In the genomic region with DNA sequence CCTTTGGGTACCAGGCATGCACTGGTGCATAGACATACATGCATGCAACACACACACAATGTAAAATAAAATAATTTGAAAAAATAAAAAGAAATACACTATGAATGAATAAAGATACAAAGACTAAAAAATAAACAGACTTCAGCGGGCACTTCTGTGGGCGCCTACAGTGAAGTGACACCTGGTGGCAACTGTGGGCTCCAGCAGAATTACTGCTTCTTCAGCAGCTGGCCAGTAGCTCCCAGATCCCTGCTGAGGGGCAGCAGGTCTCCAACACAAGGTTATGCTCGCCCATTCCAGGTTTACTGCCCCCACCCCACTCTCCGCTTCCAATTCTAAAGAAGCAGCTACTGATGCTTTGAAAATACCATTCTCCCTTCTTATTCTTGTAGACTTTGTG, we compare ENCODE assay signal across 12 mouse cellular contexts. TPM values are rescaled to one million over a fixed set of nuclear protein-coding genes. Genes with fewer than 3 reads are reported as not detected.
DNase-seq lines count a peak whose midpoint lies in the region; ATAC-seq and TF ChIP-seq lines count a peak whose summit lies in the region.
"Had no signal": no experiment of that assay in that cellular context is flagged by ENCODE, and none has a peak within 500 bp of the region (broad histone marks: within the 10 kb centered on the region; RNA-seq: fewer than 3 reads in every experiment).

No protein-coding gene starts in this region.

- no peak overlapping the region for H3K4me2 ChIP-seq in forebrain, postnatal 0 days (ENCODE audit: low read depth)
- no peak overlapping the region for H3K4me2 ChIP-seq in forebrain, embryonic 16.5 days (ENCODE audit: low read length)
- no peak overlapping the region for H3K4me2 ChIP-seq in liver, embryonic 11.5 days
- H3K4me2 ChIP-seq: midbrain, embryonic 12.5 days had no signal

- no peaks in the 10 kb centered on the region for H3K9me3 ChIP-seq in forebrain, postnatal 0 days (ENCODE audit: low read length)
- no peaks in the 10 kb centered on the region for H3K9me3 ChIP-seq in forebrain, embryonic 16.5 days (ENCODE audit: control insufficient read depth, low read length)
- no peaks in the 10 kb centered on the region for H3K9me3 ChIP-seq in liver, embryonic 11.5 days (ENCODE audit: control insufficient read depth, low read length)
- H3K9me3 ChIP-seq: midbrain, embryonic 12.5 days had no signal

- no peaks in the 10 kb centered on the region for H3K79me2 ChIP-seq in liver, adult 2 months (ENCODE audit: control insufficient read depth, insufficient read depth, low read length)

- no peak overlapping the region for H3K4me3 ChIP-seq in forebrain, postnatal 0 days (ENCODE audit: low read depth, low read length)
- no peak overlapping the region for H3K4me3 ChIP-seq in forebrain, embryonic 16.5 days (replicated peaks; ENCODE audit: low read length)
- no peak overlapping the region for H3K4me3 ChIP-seq in liver, adult 2 months (ENCODE audit: insufficient read depth, low read depth, low read length)
- no peak overlapping the region for H3K4me3 ChIP-seq in liver, embryonic 11.5 days (ENCODE audit: low read depth, low read length)
- H3K4me3 ChIP-seq in cortical plate, adult 2 months (ENCODE audit: insufficient read depth, low read length), result no peak overlapping the region
- H3K4me3 ChIP-seq: midbrain, embryonic 12.5 days had no signal

- no peak overlapping the region for H3K27ac ChIP-seq in forebrain, postnatal 0 days (ENCODE audit: low read depth, low read length)
- H3K27ac ChIP-seq in forebrain, embryonic 16.5 days (ENCODE audit: low read length), result no peak overlapping the region
- H3K27ac ChIP-seq in liver, adult 2 months (replicated peaks; ENCODE audit: insufficient read depth, low read depth, low read length), result no peak overlapping the region
- no peak overlapping the region for H3K27ac ChIP-seq in liver, embryonic 11.5 days (ENCODE audit: low read depth, low read length)
- H3K27ac ChIP-seq in cortical plate, adult 2 months (ENCODE audit: insufficient read depth, low read length), result no peak overlapping the region
- H3K27ac ChIP-seq: midbrain, embryonic 12.5 days had no signal

- peak; percentile 51 for TF ChIP-seq CTCF in forebrain, postnatal 0 days (IDR thresholded peaks at IDR 0.05; ENCODE audit: low read depth)
- peak; percentile 50 for TF ChIP-seq CTCF in liver, adult 2 months (IDR thresholded peaks at IDR 0.05; ENCODE audit: low read depth, low read length)
- peak; percentile 16; the same call in 1 of the 2 replicates for TF ChIP-seq CTCF in cortical plate, adult 2 months (IDR thresholded peaks at IDR 0.05; ENCODE audit: extremely low read depth, insufficient read depth, low read length)

- no peak for DNase-seq in forebrain, postnatal 0 days
- no peak for DNase-seq in liver, adult 2 months (ENCODE audit: extremely low read depth, low read depth, low spot score)
- no peak for DNase-seq in liver, embryonic 11.5 days (ENCODE audit: low spot score)
- peak; percentile 47 for DNase-seq in A20 (ENCODE audit: low read depth, low spot score)
- DNase-seq in T-cell, adult 2 months (ENCODE audit: low spot score), result no peak
- DNase-seq in left cerebral cortex, adult 9 months (ENCODE audit: low spot score in 2 of 2), result no peak
- DNase-seq: adrenal gland, postnatal 10 days; cerebellum, postnatal 25 days had no signal

- ATAC-seq in forebrain, postnatal 0 days, result no peak
- no peak for ATAC-seq in forebrain, embryonic 16.5 days
- no peak for ATAC-seq in liver, embryonic 11.5 days (replicated peaks; ENCODE audit: low FRiP score)
- ATAC-seq: inflammation-experienced regulatory T-cells, adult 6 months had no signal

- H3K9ac ChIP-seq in forebrain, postnatal 0 days, result no peak overlapping the region
- no peak overlapping the region for H3K9ac ChIP-seq in forebrain, embryonic 16.5 days (replicated peaks; ENCODE audit: low read depth, low read length)
- no peak overlapping the region for H3K9ac ChIP-seq in liver, adult 2 months (ENCODE audit: low read depth, low read length)
- no peak overlapping the region for H3K9ac ChIP-seq in liver, embryonic 11.5 days (ENCODE audit: low read depth, low read length)
- H3K9ac ChIP-seq: midbrain, embryonic 12.5 days had no signal

- H3K36me3 ChIP-seq in forebrain, postnatal 0 days (ENCODE audit: insufficient read depth), result no peaks in the 10 kb centered on the region
- H3K36me3 ChIP-seq in forebrain, embryonic 16.5 days (ENCODE audit: control insufficient read depth, insufficient read depth), result no peaks in the 10 kb centered on the region
- H3K36me3 ChIP-seq in liver, adult 2 months (ENCODE audit: control insufficient read depth, insufficient read depth, low read length), result no peaks in the 10 kb centered on the region
- no peaks in the 10 kb centered on the region for H3K36me3 ChIP-seq in liver, embryonic 11.5 days (ENCODE audit: control insufficient read depth, insufficient read depth, low read length)
- H3K36me3 ChIP-seq: midbrain, embryonic 12.5 days had no signal

- H3K27me3 ChIP-seq in forebrain, postnatal 0 days (ENCODE audit: insufficient read depth, low read length), result no peaks in the 10 kb centered on the region
- H3K27me3 ChIP-seq in forebrain, embryonic 16.5 days (replicated peaks; ENCODE audit: control insufficient read depth, insufficient read depth, low read length), result no peaks in the 10 kb centered on the region
- no peaks in the 10 kb centered on the region for H3K27me3 ChIP-seq in liver, adult 2 months (ENCODE audit: control insufficient read depth, insufficient read depth, low read length)
- H3K27me3 ChIP-seq in liver, embryonic 11.5 days (replicated peaks; ENCODE audit: control insufficient read depth, insufficient read depth, low read length), result no peaks in the 10 kb centered on the region

- no peak for TF ChIP-seq POLR2A in liver, adult 2 months (IDR thresholded peaks at IDR 0.05; ENCODE audit: extremely low read depth, insufficient read depth, low read length)
- no peak for TF ChIP-seq POLR2A in cortical plate, adult 2 months (IDR thresholded peaks at IDR 0.05; ENCODE audit: extremely low read depth, insufficient read depth, low read length)

- 65% methylated on average over 4 of the region's 4 CpGs for WGBS in forebrain, postnatal 0 days
- WGBS in forebrain, embryonic 16.5 days, result 73% methylated on average over 4 of the region's 4 CpGs
- 69% methylated on average over 4 of the region's 4 CpGs for WGBS in liver, adult 2 months
- WGBS in liver, embryonic 11.5 days, result 60% methylated on average over 4 of the region's 4 CpGs

- H3K4me1 ChIP-seq in forebrain, postnatal 0 days (ENCODE audit: insufficient read depth), result no peaks in the 10 kb centered on the region
- H3K4me1 ChIP-seq in forebrain, embryonic 16.5 days (replicated peaks; ENCODE audit: control insufficient read depth, insufficient read depth, low read length), result no peaks in the 10 kb centered on the region
- H3K4me1 ChIP-seq in liver, adult 2 months (ENCODE audit: control insufficient read depth, insufficient read depth, low read length), result no peaks in the 10 kb centered on the region
- H3K4me1 ChIP-seq in liver, embryonic 11.5 days (replicated peaks; ENCODE audit: control insufficient read depth, insufficient read depth, low read length), result no peaks in the 10 kb centered on the region
- no peaks in the 10 kb centered on the region for H3K4me1 ChIP-seq in cortical plate, adult 2 months (ENCODE audit: control insufficient read depth, insufficient read depth, low read length)
- H3K4me1 ChIP-seq: midbrain, embryonic 12.5 days had no signal

RNA-seq across cellular contexts. Expression of a gene that starts 6.4 kb away (rescaled TPM):
- 131 and 146 TPM in 2 replicates for total RNA-seq in forebrain, postnatal 0 days (2014; rRNA removed)
- polyA plus RNA-seq in forebrain, postnatal 0 days (2015; fragmentation: Nextera tagmentation; extraction: Ambion mirVana), result 134 and 152 TPM in 2 replicates
- polyA plus RNA-seq in forebrain, embryonic 16.5 days (2015; fragmentation: Nextera tagmentation; extraction: Ambion mirVana), result 132 and 139 TPM in 2 replicates
- total RNA-seq in liver, adult 2 months (2014; rRNA removed), result 22.1 and 26.5 TPM in 2 replicates
- polyA plus RNA-seq in liver, adult 2 months (2012; rRNA removed), result 18.8 and 19.4 TPM in 2 replicates
- 39.8 and 44.4 TPM in 2 replicates for polyA plus RNA-seq in liver, embryonic 11.5 days (2014; fragmentation: Nextera tagmentation; extraction: Ambion mirVana)
- polyA plus RNA-seq in cortical plate, adult 2 months (2012; rRNA removed), result 127 and 133 TPM in 2 replicates

RNA-seq across cellular contexts. Expression of a gene that starts 12.0 kb away (rescaled TPM):
- 1.5 and 2.3 TPM in 2 replicates for total RNA-seq in forebrain, postnatal 0 days (2014; rRNA removed)
- polyA plus RNA-seq in forebrain, postnatal 0 days (2015; fragmentation: Nextera tagmentation; extraction: Ambion mirVana), result 1.7 and 1.8 TPM in 2 replicates
- polyA plus RNA-seq in forebrain, embryonic 16.5 days (2015; fragmentation: Nextera tagmentation; extraction: Ambion mirVana), result 1.0 and 1.8 TPM in 2 replicates
- total RNA-seq in liver, adult 2 months (2014; rRNA removed), result 1.5 and 1.6 TPM in 2 replicates
- polyA plus RNA-seq in liver, adult 2 months (2012; rRNA removed), result 0.66 and 0.99 TPM in 2 replicates
- polyA plus RNA-seq in liver, embryonic 11.5 days (2014; fragmentation: Nextera tagmentation; extraction: Ambion mirVana), result 2.7 and 3.5 TPM in 2 replicates
- polyA plus RNA-seq in cortical plate, adult 2 months (2012; rRNA removed), result 1.5 and 1.7 TPM in 2 replicates

RNA-seq across cellular contexts. Expression of a gene that starts 48.2 kb away (rescaled TPM):
- 16.3 and 23.4 TPM in 2 replicates for total RNA-seq in forebrain, postnatal 0 days (2014; rRNA removed)
- 6.7 and 8.1 TPM in 2 replicates for polyA plus RNA-seq in forebrain, postnatal 0 days (2015; fragmentation: Nextera tagmentation; extraction: Ambion mirVana)
- 8.1 and 8.5 TPM in 2 replicates for polyA plus RNA-seq in forebrain, embryonic 16.5 days (2015; fragmentation: Nextera tagmentation; extraction: Ambion mirVana)
- total RNA-seq in liver, adult 2 months (2014; rRNA removed), result 1.7 and 2.3 TPM in 2 replicates
- 3.1 and 3.3 TPM in 2 replicates for polyA plus RNA-seq in liver, adult 2 months (2012; rRNA removed)
- polyA plus RNA-seq in liver, embryonic 11.5 days (2014; fragmentation: Nextera tagmentation; extraction: Ambion mirVana), result 3.8 and 4.0 TPM in 2 replicates
- polyA plus RNA-seq in cortical plate, adult 2 months (2012; rRNA removed), result 12.7 and 13.1 TPM in 2 replicates

RNA-seq across cellular contexts. Expression of a gene that starts 53.7 kb away (rescaled TPM):
- total RNA-seq in forebrain, postnatal 0 days (2014; rRNA removed), result 1.0 and 2.1 TPM in 2 replicates
- polyA plus RNA-seq in forebrain, postnatal 0 days (2015; fragmentation: Nextera tagmentation; extraction: Ambion mirVana), result 1.8 and 2.3 TPM in 2 replicates
- polyA plus RNA-seq in forebrain, embryonic 16.5 days (2015; fragmentation: Nextera tagmentation; extraction: Ambion mirVana), result 0.46 and 1.0 TPM in 2 replicates
- total RNA-seq in liver, adult 2 months (2014; rRNA removed), result 1.7 and 1.8 TPM in 2 replicates
- 0.52 and 1.1 TPM in 2 replicates for polyA plus RNA-seq in liver, adult 2 months (2012; rRNA removed)
- polyA plus RNA-seq in liver, embryonic 11.5 days (2014; fragmentation: Nextera tagmentation; extraction: Ambion mirVana), result 3.2 and 3.6 TPM in 2 replicates
- 0.46 and 0.47 TPM in 2 replicates for polyA plus RNA-seq in cortical plate, adult 2 months (2012; rRNA removed)
